Mouse (Mus musculus) midbrain, embryonic 12.5 days (tissue): ENCODE measurements around the gene Ggt7. TPM values are rescaled to one million over a fixed set of nuclear protein-coding genes. Genes with fewer than 3 reads are reported as not detected.
A peak's percentile ranks its signal among the peaks of the same experiment; 100 is the strongest.
"Not testable (repeated sequence)": the region's sequence is repeated elsewhere in the genome, so short reads cannot be mapped to it uniquely, and the experiment has no call there.

Source experiments
- ATAC-seq: fragments of 200-750 bp; cut with Nextera tagmentation; 2 replicates; pipeline ENCODE4 v1.8.0; 2017; ENCODE audit warnings: low read depth, moderate TSS enrichment, moderate library complexity; ENCODE audit not compliant: low FRiP score
- H3K27ac ChIP-seq: fragments of 300-500 bp; sonication (generic); replicated peaks from 2 replicates; pipeline ENCODE4 v1.5.1; 2016; ENCODE audit warnings: mild to moderate bottlenecking
- H3K27me3 ChIP-seq: fragments of 300-500 bp; sonication (generic); 2 replicates; pipeline ENCODE4 v1.6.1; 2016; ENCODE audit warnings: mild to moderate bottlenecking
- H3K36me3 ChIP-seq: fragments of 300-500 bp; sonication (generic); 2 replicates; pipeline ENCODE4 v1.6.1; 2016
- H3K4me1 ChIP-seq: fragments of 300-500 bp; sonication (generic); 2 replicates; pipeline ENCODE4 v1.6.1; 2016
- H3K4me2 ChIP-seq: fragments of 300-500 bp; sonication (generic); replicated peaks from 2 replicates; pipeline ENCODE4 v1.6.1; 2016; ENCODE audit warnings: mild to moderate bottlenecking, moderate library complexity
- H3K4me3 ChIP-seq: fragments of 300-500 bp; sonication (generic); 2 replicates; pipeline ENCODE4 v1.5.1; 2016; ENCODE audit warnings: mild to moderate bottlenecking
- H3K9ac ChIP-seq: fragments of 300-500 bp; sonication (generic); replicated peaks from 2 replicates; pipeline ENCODE4 v1.6.1; 2016; ENCODE audit warnings: mild to moderate bottlenecking, moderate library complexity
- H3K9me3 ChIP-seq: fragments of 300-500 bp; sonication (generic); 2 replicates; pipeline ENCODE4 v1.6.1; 2016; ENCODE audit warnings: mild to moderate bottlenecking
- WGBS: fragments of 180-500 bp; shearing (Covaris S2); methylation state at CpG from one replicate; pipeline ENCODE4 v1.1.7; 2016; 5-methylcytosine and 5-hydroxymethylcytosine counted together
- polyA plus RNA-seq: library from polyadenylated mRNA; unstranded; fragments of >200 nt; fragmentation: Nextera tagmentation; extraction: Ambion mirVana; gene quantifications from 2 replicates; pipeline ENCODE4 v1.2.1, GENCODE M21; 2016

The Ggt7 gene
- 38.3 and 41.2 TPM in 2 replicates for polyA plus RNA-seq

GRCm38 (mm10) chr2:155517455-155518423, at the start of gene Ggt7, which contains the start of gene Acss2:
Gene Ggt7, minus strand, starts transcription at chr2:155518237.
Gene Acss2, plus strand, starts transcription at chr2:155517948.
- peak within 1 kb of the TSS; percentile 73 for H3K27ac ChIP-seq
- peak; percentile 99 for ATAC-seq
- H3K4me2 ChIP-seq: peak within 1 kb of the TSS; percentile 79
- 0 out of 2 replicates have a peak, but pooled peaks cover 8% of the 10 kb centered on the region for H3K27me3 ChIP-seq
- H3K4me3 ChIP-seq: peak within 1 kb of the TSS; percentile 64
- no peaks in the 10 kb centered on the region for H3K9me3 ChIP-seq
- no peaks in the 10 kb centered on the region for H3K36me3 ChIP-seq
- peaks cover 37% of the 10 kb centered on the region for H3K4me1 ChIP-seq
- peak within 1 kb of the TSS; percentile 67 for H3K9ac ChIP-seq
- 5% methylated on average over 69 of the region's 70 CpGs for WGBS

DNA sequence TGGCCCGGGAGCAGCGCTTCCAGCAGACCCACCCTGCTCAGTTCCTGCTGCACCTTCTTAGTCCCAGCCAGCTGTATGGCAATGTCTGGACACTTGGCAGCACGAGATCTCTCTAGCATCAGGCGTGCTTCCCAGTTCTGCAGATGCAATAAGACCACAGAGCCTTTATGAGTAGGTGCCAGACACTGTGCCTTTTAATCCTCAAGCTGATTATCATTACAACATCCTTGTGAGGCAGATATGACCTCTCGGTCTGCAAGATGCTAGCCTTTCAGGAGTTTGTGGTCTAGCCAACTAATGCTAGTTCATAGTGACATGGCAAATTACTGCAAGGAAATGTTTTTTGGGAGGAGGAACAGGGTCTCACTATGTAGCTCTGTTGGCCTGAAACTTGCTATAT, 49.7 kb upstream of the Ggt7 start:
- no peak for ATAC-seq
- WGBS: 92% methylated on average over 5 of the region's 5 CpGs
- no peak overlapping the region for H3K4me2 ChIP-seq
- H3K27me3 ChIP-seq: no peaks in the 10 kb centered on the region
- no peaks in the 10 kb centered on the region for H3K9me3 ChIP-seq
- no peak overlapping the region for H3K4me3 ChIP-seq
- no peaks in the 10 kb centered on the region for H3K36me3 ChIP-seq
- no peak overlapping the region for H3K27ac ChIP-seq
- H3K9ac ChIP-seq: no peak overlapping the region
- H3K4me1 ChIP-seq: peaks cover 11% of the 10 kb centered on the region; the same call in 1 of the 2 replicates

DNA sequence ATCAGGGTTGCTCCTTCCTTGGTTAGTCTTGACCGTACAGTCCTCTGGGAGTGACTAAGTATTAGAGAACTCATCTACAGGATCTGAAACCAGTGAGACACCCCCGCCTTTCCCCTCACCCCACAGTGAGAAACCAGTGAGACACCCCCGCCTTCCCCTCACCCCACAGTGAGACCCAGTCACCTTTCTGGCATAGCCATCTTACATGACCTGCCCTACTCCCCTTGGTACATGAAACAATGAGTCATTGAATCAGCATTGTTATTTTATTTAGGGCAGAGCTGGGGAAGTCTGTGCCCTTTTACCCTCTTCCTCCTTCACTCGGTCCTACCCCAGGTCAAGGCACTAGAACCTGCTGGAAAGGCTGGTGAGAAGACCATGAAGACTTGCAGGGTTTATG, 44.9 kb upstream of the Ggt7 start:
- no peaks in the 10 kb centered on the region for H3K4me1 ChIP-seq
- no peaks in the 10 kb centered on the region for H3K27me3 ChIP-seq
- H3K4me3 ChIP-seq: no peak overlapping the region
- H3K36me3 ChIP-seq: 0 out of 2 replicates have a peak, but pooled peaks cover 16% of the 10 kb centered on the region
- H3K4me2 ChIP-seq: no peak overlapping the region
- 85% methylated on average over 4 of the region's 4 CpGs for WGBS
- ATAC-seq: no peak
- no peaks in the 10 kb centered on the region for H3K9me3 ChIP-seq
- H3K9ac ChIP-seq: no peak overlapping the region
- no peak overlapping the region for H3K27ac ChIP-seq

DNA sequence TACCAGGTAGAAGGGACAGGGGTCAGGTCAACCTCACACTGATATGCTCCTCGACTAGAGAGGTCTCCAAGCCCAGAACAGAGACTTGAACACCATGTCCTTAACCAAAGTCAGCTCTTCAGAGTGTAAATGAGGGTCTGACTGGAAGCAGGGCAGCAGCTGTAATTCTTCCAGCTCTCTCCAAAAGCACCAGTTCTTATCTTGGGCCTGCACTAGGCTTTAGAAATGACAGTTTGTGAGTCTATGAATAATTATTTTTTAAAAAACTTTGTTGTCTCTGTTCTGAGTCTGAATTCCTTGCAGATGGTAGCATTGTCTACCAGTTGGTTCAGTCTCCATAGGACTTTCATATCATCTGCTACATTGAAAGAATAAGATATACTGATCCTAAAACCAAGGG, 44.2 kb upstream of the Ggt7 start:
- Histone ChIP-seq H3K4me2 (no peak overlapping the region), H3K36me3 (0 out of 2 replicates have a peak, but pooled peaks cover 16% of the 10 kb centered on the region), H3K4me3 (no peak overlapping the region), H3K27ac (no peak overlapping the region), H3K9ac (no peak overlapping the region), H3K27me3 (no peaks in the 10 kb centered on the region), H3K4me1 (no peaks in the 10 kb centered on the region), H3K9me3 (no peaks in the 10 kb centered on the region)
- no peak for ATAC-seq
- WGBS: 74% methylated on average over 1 of the region's 1 CpGs

GRCm38 (mm10) chr2:155554426-155554985, 36.5 kb upstream of the Ggt7 start:
- Histone ChIP-seq H3K36me3 (0 out of 2 replicates have a peak, but pooled peaks cover 10% of the 10 kb centered on the region), H3K27ac (no peak overlapping the region), H3K9ac (no peak overlapping the region), H3K4me2 (no peak overlapping the region), H3K9me3 (no peaks in the 10 kb centered on the region), H3K4me3 (no peak overlapping the region), H3K4me1 (no peaks in the 10 kb centered on the region), H3K27me3 (no peaks in the 10 kb centered on the region)
- ATAC-seq: no peak
- WGBS: 91% methylated on average over 2 of the region's 2 CpGs

DNA sequence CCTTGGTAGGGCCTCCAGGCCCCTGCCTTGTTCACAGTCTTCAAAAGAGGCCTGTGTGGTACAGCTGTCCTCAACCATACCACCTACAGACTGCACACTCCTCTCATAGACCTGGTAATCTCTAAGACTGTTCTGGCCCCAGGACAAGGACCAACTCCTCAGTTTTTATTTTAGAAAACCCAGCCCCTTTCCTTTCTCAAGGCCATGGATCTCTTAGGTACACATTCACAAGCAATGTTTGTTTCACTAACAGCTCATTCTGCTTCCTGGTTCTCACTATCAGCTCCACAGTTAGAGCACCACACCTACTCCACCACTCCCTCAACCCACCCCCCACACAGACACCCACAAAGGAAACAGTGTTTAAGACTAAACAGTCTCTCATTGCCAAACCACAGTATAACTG, 34.9 kb upstream of the Ggt7 start:
- no peak overlapping the region for H3K27ac ChIP-seq
- no peak overlapping the region for H3K9ac ChIP-seq
- no peaks in the 10 kb centered on the region for H3K27me3 ChIP-seq
- ATAC-seq: no peak
- H3K36me3 ChIP-seq: no peaks in the 10 kb centered on the region
- H3K4me2 ChIP-seq: no peak overlapping the region
- no peaks in the 10 kb centered on the region for H3K9me3 ChIP-seq
- H3K4me1 ChIP-seq: no peaks in the 10 kb centered on the region
- H3K4me3 ChIP-seq: no peak overlapping the region

DNA sequence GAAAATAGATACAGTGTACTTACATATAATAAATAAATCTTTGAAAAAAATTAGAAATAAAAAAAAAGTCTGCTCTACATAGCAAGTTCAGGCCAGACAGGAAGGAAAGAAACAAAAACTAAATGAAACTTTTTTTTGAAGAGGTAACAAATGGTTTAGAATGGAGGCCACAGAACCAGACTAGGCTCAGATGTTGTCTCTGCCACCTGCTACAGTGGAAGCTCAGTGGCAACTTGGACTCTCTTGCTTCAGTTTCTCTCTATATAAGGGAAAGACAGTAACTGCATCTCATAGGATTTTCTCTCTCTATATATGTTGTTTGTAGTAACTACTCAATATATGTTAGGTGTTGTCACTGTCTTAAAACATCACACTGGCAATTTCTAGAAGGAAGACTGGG, 34.3 kb upstream of the Ggt7 start:
- no peak for ATAC-seq

GRCm38 (mm10) chr2:155546955-155547354, 28.9 kb upstream of the Ggt7 start:
- WGBS: 78% methylated on average over 1 of the region's 1 CpGs
- no peak overlapping the region for H3K4me3 ChIP-seq
- ATAC-seq: no peak

More for the DNA sequence above, 34.3 kb upstream of the Ggt7 start:
- no peak overlapping the region for H3K4me3 ChIP-seq
- H3K9me3 ChIP-seq: no peaks in the 10 kb centered on the region
- H3K9ac ChIP-seq: no peak overlapping the region
- H3K36me3 ChIP-seq: no peaks in the 10 kb centered on the region
- H3K27me3 ChIP-seq: no peaks in the 10 kb centered on the region
- no peak overlapping the region for H3K4me2 ChIP-seq
- no peak overlapping the region for H3K27ac ChIP-seq
- H3K4me1 ChIP-seq: no peaks in the 10 kb centered on the region

DNA sequence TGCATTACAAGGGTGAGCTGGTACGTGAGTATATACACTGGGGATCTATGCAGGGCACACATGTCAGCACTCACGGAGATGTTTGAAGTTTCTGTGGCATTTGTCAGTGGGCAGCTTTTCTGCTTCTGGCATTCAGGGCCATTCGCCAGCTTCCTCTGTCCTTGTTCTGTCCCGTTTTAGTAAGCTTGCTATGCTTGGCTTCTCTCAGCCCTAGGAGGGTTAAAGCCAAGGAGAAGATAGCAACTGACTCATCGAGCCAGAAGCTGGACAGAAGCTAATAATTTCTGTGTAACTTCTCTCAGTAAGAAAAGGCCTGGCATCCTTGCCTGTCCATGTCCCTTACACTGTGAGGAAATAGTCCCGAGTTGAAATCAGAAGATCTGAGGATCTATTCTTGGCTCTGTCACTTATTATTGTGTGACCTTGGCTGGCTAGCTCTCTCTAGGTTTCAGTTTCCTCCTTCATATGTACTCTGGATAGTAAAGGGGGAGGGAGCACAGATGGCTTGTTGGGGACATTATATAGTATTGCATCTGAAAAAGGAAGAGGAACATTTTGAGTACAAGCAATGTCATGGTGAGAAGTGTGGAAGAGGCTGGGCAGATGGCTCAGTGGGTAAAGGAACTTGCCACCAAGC, 22.9 kb upstream of the Ggt7 start:
- ATAC-seq: no peak
- Histone ChIP-seq H3K4me2 (no peak overlapping the region), H3K36me3 (no peaks in the 10 kb centered on the region), H3K4me3 (no peak overlapping the region), H3K27me3 (no peaks in the 10 kb centered on the region), H3K4me1 (no peaks in the 10 kb centered on the region), H3K9ac (no peak overlapping the region), H3K27ac (no peak overlapping the region), H3K9me3 (no peaks in the 10 kb centered on the region)
- WGBS: 69% methylated on average over 6 of the region's 6 CpGs

More at GRCm38 (mm10) chr2:155546955-155547354, 28.9 kb upstream of the Ggt7 start:
- no peak overlapping the region for H3K27ac ChIP-seq
- no peak overlapping the region for H3K4me2 ChIP-seq
- H3K9me3 ChIP-seq: no peaks in the 10 kb centered on the region
- no peaks in the 10 kb centered on the region for H3K4me1 ChIP-seq
- H3K36me3 ChIP-seq: no peaks in the 10 kb centered on the region
- no peaks in the 10 kb centered on the region for H3K27me3 ChIP-seq
- H3K9ac ChIP-seq: no peak overlapping the region

- H3K27me3 ChIP-seq: no peaks in the 10 kb centered on the region
- no peaks in the 10 kb centered on the region for H3K36me3 ChIP-seq
- ATAC-seq: no peak
- H3K9me3 ChIP-seq: no peaks in the 10 kb centered on the region
- H3K9ac ChIP-seq: no peak overlapping the region
- H3K4me1 ChIP-seq: no peaks in the 10 kb centered on the region
- no peak overlapping the region for H3K27ac ChIP-seq
- no peak overlapping the region for H3K4me2 ChIP-seq
- H3K4me3 ChIP-seq: no peak overlapping the region
These were observed 21.7 kb upstream of the Ggt7 start for GRCm38 (mm10) chr2:155539696-155540095.

DNA sequence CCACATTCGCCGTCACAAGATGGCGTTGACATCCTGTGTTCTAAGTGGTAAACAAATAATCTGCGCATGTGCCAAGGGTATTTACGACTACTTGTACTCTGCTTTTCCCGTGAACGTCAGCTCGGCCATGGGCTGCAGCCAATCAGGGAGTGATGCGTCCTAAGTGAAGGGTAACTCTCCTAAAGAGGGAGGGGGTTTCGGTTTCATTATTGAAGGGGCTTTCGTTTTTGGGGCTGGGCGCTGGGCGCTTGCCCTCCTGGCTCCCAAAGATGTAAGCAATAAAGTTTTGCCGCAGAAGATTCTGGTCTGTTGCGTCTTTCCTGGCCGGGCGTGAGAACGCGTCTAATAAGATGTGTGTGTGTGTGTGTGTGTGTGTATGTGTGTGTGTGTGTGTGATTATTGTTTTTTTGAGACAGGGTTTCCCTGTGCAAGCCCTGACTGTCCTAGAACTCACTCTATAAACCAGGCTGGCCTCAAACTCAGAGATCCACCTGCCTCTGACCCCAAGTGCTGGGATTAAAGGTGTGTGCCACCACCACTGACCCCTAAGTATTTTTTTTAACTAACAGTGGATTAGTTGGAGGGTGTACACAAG, 20.5 kb upstream of the Ggt7 start:
- ATAC-seq, H3K9ac ChIP-seq, H3K4me1 ChIP-seq, H3K4me3 ChIP-seq, H3K4me2 ChIP-seq, H3K27ac ChIP-seq, H3K9me3 ChIP-seq, H3K36me3 ChIP-seq, H3K27me3 ChIP-seq: not testable (repeated sequence)
- WGBS: 84% methylated on average over 19 of the region's 19 CpGs
